Mouse (Mus musculus) brain, embryonic 14.5 days (tissue): ENCODE data around the gene Tram2.

Experiments
- CTCF ChIP-seq: fragments of 200-500 bp; IDR thresholded peaks from 2 replicates; pipeline ENCODE4 v1.5.1; 2012; ENCODE audit warnings: inconsistent platforms, mild to moderate bottlenecking, moderate library complexity, borderline replicate concordance; ENCODE audit not compliant: insufficient read depth, insufficient read length; ENCODE audit errors: extremely low read depth
- POLR2A ChIP-seq: fragments of 200-500 bp; IDR thresholded peaks from 2 replicates; pipeline ENCODE4 v1.6.1; 2012; ENCODE audit warnings: mild to moderate bottlenecking, inconsistent platforms, borderline replicate concordance; ENCODE audit not compliant: poor library complexity, insufficient read depth, insufficient read length, severe bottlenecking; ENCODE audit errors: extremely low read depth

- TF ChIP-seq POLR2A (no peak), CTCF (no peak)
These were observed 84.7 kb downstream of the Tram2 start for GRCm38 (mm10) chr1:20994338-20994737.
